Mouse (Mus musculus): ENCODE measurements around the gene Aqp8. TPM values are rescaled to one million over a fixed set of nuclear protein-coding genes. Genes with fewer than 3 reads are reported as not detected.

Gene Aqp8
- polyA plus RNA-seq (2012; rRNA removed) (3.4 and 3.8 TPM in 2 replicates), polyA plus RNA-seq (2014; fragmentation: Nextera tagmentation; extraction: Ambion mirVana) (5.3 and 6.5 TPM in 2 replicates)

GRCm38 (mm10) chr7:123462070-123462501 lies at the start of gene Aqp8:
Aqp8 (plus strand) TSS chr7:123462291.
- TF ChIP-seq CTCF (IDR thresholded peaks at IDR 0.05; ENCODE audit: low read depth) (peak; percentile 53), EP300 (IDR thresholded peaks at IDR 0.05; ENCODE audit: low read depth) (peak; percentile 94)
- Histone ChIP-seq H3K27me3 (ENCODE audit: control insufficient read depth, insufficient read depth, low read length) (no peaks in the 10 kb centered on the region), H3K4me1 (replicated peaks; ENCODE audit: control insufficient read depth in 2 of 2, insufficient read depth in 2 of 2, low read length in 1 of 2) (peaks cover 54 to 64% of the 10 kb centered on the region in 2 experiments), H3K27ac (peak within 1 kb of the TSS; percentile 77), H3K9ac (replicated peaks) (peak within 1 kb of the TSS; percentile 36; the same call in 1 of the 2 replicates), H3K4me3 (ENCODE audit: insufficient read depth in 1 of 2, low read depth in 2 of 2, low read length in 2 of 2) (peak within 1 kb of the TSS; percentile 6 to 23; a peak in 2 of 4 replicates), H3K36me3 (replicated peaks; ENCODE audit: control insufficient read depth, insufficient read depth, low read depth) (no peaks in the 10 kb centered on the region), H3K9me3 (ENCODE audit: control insufficient read depth, low read length) (no peaks in the 10 kb centered on the region), H3K4me2 (ENCODE audit: low read depth) (peak within 1 kb of the TSS; percentile 59)
- WGBS (ENCODE audit: insufficient replicate concordance): 4% methylated on average over 9 of the region's 9 CpGs
- peak; percentile 85 for ATAC-seq (ENCODE audit: insufficient read depth)
- peak; percentile 87 to 90 (median 89) for DNase-seq (ENCODE audit: low read depth in 3 of 3, low spot score in 3 of 3)

DNA sequence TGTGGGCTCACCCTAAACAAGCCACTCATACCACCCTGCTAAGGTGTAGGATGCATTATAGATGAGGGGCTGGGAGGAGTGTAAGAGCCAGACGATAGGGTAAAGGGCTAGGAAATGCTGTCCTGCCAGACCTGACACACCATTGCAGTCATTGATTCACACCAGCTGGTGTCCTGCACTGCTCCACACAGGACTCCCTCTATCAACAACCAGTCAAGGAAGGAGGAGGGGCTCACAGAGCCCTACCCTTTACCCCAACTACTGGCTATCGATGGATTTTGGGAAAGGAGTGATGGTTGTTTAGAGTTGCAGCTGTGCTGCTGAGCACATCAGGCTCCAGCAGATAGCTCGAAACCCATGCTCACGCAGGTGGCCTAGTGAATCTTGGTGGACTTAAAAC lies 45.3 kb upstream of the Aqp8 start:
- ATAC-seq (ENCODE audit: insufficient read depth): no peak
- DNase-seq (ENCODE audit: low read depth in 3 of 3, low spot score in 3 of 3): no peak
- Histone ChIP-seq H3K9me3 (ENCODE audit: control insufficient read depth, low read length) (no peaks in the 10 kb centered on the region), H3K27ac (no peak overlapping the region), H3K4me2 (ENCODE audit: low read depth) (no peak overlapping the region), H3K4me1 (replicated peaks; ENCODE audit: control insufficient read depth in 2 of 2, insufficient read depth in 2 of 2, low read length in 1 of 2) (peaks cover 0 to 2% of the 10 kb centered on the region in 2 experiments; a peak in 1 of 4 replicates), H3K27me3 (ENCODE audit: control insufficient read depth, insufficient read depth, low read length) (no peaks in the 10 kb centered on the region), H3K9ac (replicated peaks) (no peak overlapping the region), H3K4me3 (ENCODE audit: insufficient read depth in 1 of 2, low read depth in 2 of 2, low read length in 2 of 2) (no peak overlapping the region), H3K36me3 (replicated peaks; ENCODE audit: control insufficient read depth, insufficient read depth, low read depth) (no peaks in the 10 kb centered on the region; the same call in 1 of the 2 replicates)
- 74% methylated on average over 4 of the region's 4 CpGs for WGBS (ENCODE audit: insufficient replicate concordance)
- TF ChIP-seq EP300 (IDR thresholded peaks at IDR 0.05; ENCODE audit: low read depth): no peak
- no peak for TF ChIP-seq CTCF (IDR thresholded peaks at IDR 0.05; ENCODE audit: low read depth)

DNA sequence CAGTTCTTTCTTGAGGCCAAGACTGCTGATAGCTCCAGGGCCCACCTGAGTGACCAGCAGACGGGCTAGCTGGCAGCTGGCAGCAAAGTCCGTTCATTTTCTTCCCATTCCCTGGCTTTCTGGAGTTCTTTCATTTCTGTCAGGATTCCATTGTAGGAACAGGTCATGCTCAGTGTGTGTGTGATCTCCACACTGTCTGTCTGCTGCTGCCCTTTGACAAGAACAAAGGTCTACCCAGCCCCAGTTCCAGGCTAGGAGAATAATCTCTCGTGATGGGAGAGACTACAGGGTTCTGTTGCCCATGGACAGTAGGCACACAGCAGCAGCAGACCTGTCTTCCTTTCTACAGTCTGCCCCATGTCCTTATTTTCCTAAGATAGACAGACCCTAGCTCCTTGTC lies 44.4 kb upstream of the Aqp8 start:
- H3K27ac ChIP-seq: no peak overlapping the region
- no peaks in the 10 kb centered on the region for H3K9me3 ChIP-seq (ENCODE audit: control insufficient read depth, low read length)
- 76% methylated on average over 3 of the region's 3 CpGs for WGBS (ENCODE audit: insufficient replicate concordance)
- TF ChIP-seq EP300 (IDR thresholded peaks at IDR 0.05; ENCODE audit: low read depth) (no peak), CTCF (IDR thresholded peaks at IDR 0.05; ENCODE audit: low read depth) (no peak)
- H3K4me1 ChIP-seq (replicated peaks; ENCODE audit: control insufficient read depth in 2 of 2, insufficient read depth in 2 of 2, low read length in 1 of 2): peaks cover 0 to 2% of the 10 kb centered on the region in 2 experiments; a peak in 1 of 4 replicates
- no peak for DNase-seq (ENCODE audit: low read depth in 3 of 3, low spot score in 3 of 3)
- no peaks in the 10 kb centered on the region; the same call in none of the 2 replicates for H3K36me3 ChIP-seq (replicated peaks; ENCODE audit: control insufficient read depth, insufficient read depth, low read depth)
- H3K9ac ChIP-seq (replicated peaks): no peak overlapping the region
- H3K4me3 ChIP-seq (ENCODE audit: insufficient read depth in 1 of 2, low read depth in 2 of 2, low read length in 2 of 2): no peak overlapping the region
- no peaks in the 10 kb centered on the region for H3K27me3 ChIP-seq (ENCODE audit: control insufficient read depth, insufficient read depth, low read length)
- no peak overlapping the region for H3K4me2 ChIP-seq (ENCODE audit: low read depth)
- ATAC-seq (ENCODE audit: insufficient read depth): no peak

- no peak for DNase-seq (ENCODE audit: low read depth in 3 of 3, low spot score in 3 of 3)
- 76% methylated on average over 4 of the region's 4 CpGs for WGBS (ENCODE audit: insufficient replicate concordance)
Measured at GRCm38 (mm10) chr7:123419984-123420383, 42.1 kb upstream of the Aqp8 start.

GRCm38 (mm10) chr7:123421958-123422357 lies 40.1 kb upstream of the Aqp8 start:
- no peak overlapping the region for H3K9ac ChIP-seq (replicated peaks)
- WGBS (ENCODE audit: insufficient replicate concordance): 78% methylated on average over 3 of the region's 3 CpGs
- H3K36me3 ChIP-seq (replicated peaks; ENCODE audit: control insufficient read depth, insufficient read depth, low read depth): no peaks in the 10 kb centered on the region; the same call in none of the 2 replicates
- peaks cover 0 to 2% of the 10 kb centered on the region in 2 experiments; a peak in 1 of 4 replicates for H3K4me1 ChIP-seq (replicated peaks; ENCODE audit: control insufficient read depth in 2 of 2, insufficient read depth in 2 of 2, low read length in 1 of 2)
- no peak overlapping the region for H3K4me3 ChIP-seq (ENCODE audit: insufficient read depth in 1 of 2, low read depth in 2 of 2, low read length in 2 of 2)
- ATAC-seq (ENCODE audit: insufficient read depth) (no peak), DNase-seq (ENCODE audit: low read depth in 3 of 3, low spot score in 3 of 3) (no peak)
- no peaks in the 10 kb centered on the region for H3K27me3 ChIP-seq (ENCODE audit: control insufficient read depth, insufficient read depth, low read length)
- H3K4me2 ChIP-seq (ENCODE audit: low read depth): no peak overlapping the region
- H3K9me3 ChIP-seq (ENCODE audit: control insufficient read depth, low read length): no peaks in the 10 kb centered on the region
- no peak overlapping the region for H3K27ac ChIP-seq
- TF ChIP-seq CTCF (IDR thresholded peaks at IDR 0.05; ENCODE audit: low read depth) (no peak), EP300 (IDR thresholded peaks at IDR 0.05; ENCODE audit: low read depth) (no peak)

More at GRCm38 (mm10) chr7:123419984-123420383, 42.1 kb upstream of the Aqp8 start:
- Histone ChIP-seq H3K9ac (replicated peaks) (no peak overlapping the region), H3K27me3 (ENCODE audit: control insufficient read depth, insufficient read depth, low read length) (no peaks in the 10 kb centered on the region), H3K9me3 (ENCODE audit: control insufficient read depth, low read length) (no peaks in the 10 kb centered on the region), H3K27ac (no peak overlapping the region), H3K36me3 (replicated peaks; ENCODE audit: control insufficient read depth, insufficient read depth, low read depth) (no peaks in the 10 kb centered on the region; the same call in none of the 2 replicates), H3K4me2 (ENCODE audit: low read depth) (no peak overlapping the region), H3K4me3 (ENCODE audit: insufficient read depth in 1 of 2, low read depth in 2 of 2, low read length in 2 of 2) (no peak overlapping the region), H3K4me1 (replicated peaks; ENCODE audit: control insufficient read depth in 2 of 2, insufficient read depth in 2 of 2, low read length in 1 of 2) (peaks cover 0 to 2% of the 10 kb centered on the region in 2 experiments; a peak in 1 of 4 replicates)
- ATAC-seq (ENCODE audit: insufficient read depth): peak; percentile 44; the same call in 1 of the 2 replicates
- no peak for TF ChIP-seq CTCF (IDR thresholded peaks at IDR 0.05; ENCODE audit: low read depth)
- TF ChIP-seq EP300 (IDR thresholded peaks at IDR 0.05; ENCODE audit: low read depth): no peak

Measured in liver, embryonic 14.5 days (tissue).